Mouse (Mus musculus) brown adipose tissue, adult 24 weeks (tissue): ENCODE measurements around the gene Ppp2r5a. TPM values are rescaled to one million over a fixed set of nuclear protein-coding genes. Genes with fewer than 3 reads are reported as not detected.

Source experiments
- H3K27ac ChIP-seq: fragments of 200-500 bp; replicated peaks from 2 replicates; pipeline ENCODE4 v1.5.1; 2012; ENCODE audit warnings: low read depth, mild to moderate bottlenecking, low read length
- H3K4me1 ChIP-seq: fragments of 200-500 bp; 2 replicates; pipeline ENCODE4 v1.6.1; 2012; ENCODE audit warnings: low read length, mixed read lengths; ENCODE audit not compliant: control insufficient read depth, insufficient read depth, insufficient read length
- H3K4me3 ChIP-seq: fragments of 200-500 bp; 2 replicates; pipeline ENCODE4 v1.5.1; 2012; ENCODE audit warnings: low read depth, mild to moderate bottlenecking, low read length, moderate library complexity; ENCODE audit not compliant: insufficient read depth
- polyA plus RNA-seq: library from polyadenylated mRNA; stranded (reverse); fragments of >200 nt; gene quantifications from 2 replicates; pipeline ENCODE4 v1.2.4, GENCODE M21; 2012; ENCODE audit not compliant: missing spikeins, insufficient read depth, insufficient read length

The Ppp2r5a gene
- polyA plus RNA-seq, 1 experiment: 923 TPM

DNA sequence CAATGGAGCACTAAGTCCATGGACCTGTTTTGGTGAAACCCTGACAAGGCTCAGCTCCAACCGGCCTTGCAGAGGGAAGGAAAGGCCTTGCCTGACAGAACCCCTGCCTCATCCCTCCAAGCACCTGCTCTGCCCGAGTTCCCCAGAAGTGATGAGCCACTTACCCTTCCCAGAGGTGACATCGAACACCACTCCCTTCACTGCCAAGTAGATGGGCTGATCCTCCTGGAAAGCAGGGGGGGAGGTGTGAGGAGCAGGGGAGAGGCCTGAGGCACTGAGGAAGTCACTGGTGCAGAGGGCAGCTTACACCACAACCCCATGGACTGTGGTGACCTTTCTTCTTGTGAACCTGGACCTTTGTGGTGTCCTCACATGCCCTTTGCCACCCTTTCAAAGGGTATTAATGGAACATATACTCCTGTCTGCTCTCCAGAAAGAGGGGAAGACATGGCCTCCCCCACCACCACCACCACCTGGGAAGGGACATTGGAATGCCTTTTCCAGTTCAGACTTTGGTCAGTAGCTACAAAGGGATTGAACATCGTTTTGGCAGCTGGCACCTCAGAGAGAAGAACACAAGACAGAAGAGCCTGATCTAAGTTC is 91.7 kb downstream of the Ppp2r5a start:
- Histone ChIP-seq H3K4me3 (no peak overlapping the region), H3K27ac (peak overlapping the region; percentile 32; the same call in 1 of the 2 replicates), H3K4me1 (peaks cover 6% of the 10 kb centered on the region; the same call in 1 of the 2 replicates)

DNA sequence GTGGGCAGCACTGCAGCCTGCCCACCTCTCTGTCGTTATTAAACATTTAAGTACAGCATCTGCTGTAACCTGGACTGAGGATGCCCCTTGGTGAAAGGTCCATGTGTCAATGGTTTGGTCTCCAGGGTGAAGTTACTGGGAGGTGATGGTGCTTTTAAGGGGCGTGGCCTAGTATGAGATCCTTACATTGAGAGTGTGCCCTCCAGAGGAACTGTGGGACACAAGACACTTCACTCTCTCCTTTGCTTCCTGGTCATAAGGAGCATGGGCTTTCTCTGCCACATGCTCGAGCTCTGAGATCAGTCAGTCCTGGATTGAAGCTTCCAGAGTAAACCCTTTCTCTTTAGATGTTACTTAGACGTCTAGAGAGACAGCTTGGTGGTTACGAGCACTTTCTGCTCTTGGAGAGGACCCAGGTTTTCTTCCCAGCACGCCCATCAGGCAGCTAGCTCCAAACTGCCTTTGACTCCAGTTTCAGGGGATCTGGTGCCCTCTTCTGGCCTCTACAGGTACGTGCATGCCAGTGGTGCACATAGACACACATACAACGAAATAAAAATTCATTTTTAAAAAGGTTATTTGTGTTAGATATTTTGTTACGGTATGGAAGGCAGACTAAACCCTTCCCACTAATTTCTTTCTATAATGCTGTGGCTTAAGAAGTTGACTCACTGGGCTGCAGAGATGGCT is 95.2 kb downstream of the Ppp2r5a start:
- no peak overlapping the region for H3K27ac ChIP-seq
- no peak overlapping the region for H3K4me3 ChIP-seq
- H3K4me1 ChIP-seq: peaks cover 4% of the 10 kb centered on the region

DNA sequence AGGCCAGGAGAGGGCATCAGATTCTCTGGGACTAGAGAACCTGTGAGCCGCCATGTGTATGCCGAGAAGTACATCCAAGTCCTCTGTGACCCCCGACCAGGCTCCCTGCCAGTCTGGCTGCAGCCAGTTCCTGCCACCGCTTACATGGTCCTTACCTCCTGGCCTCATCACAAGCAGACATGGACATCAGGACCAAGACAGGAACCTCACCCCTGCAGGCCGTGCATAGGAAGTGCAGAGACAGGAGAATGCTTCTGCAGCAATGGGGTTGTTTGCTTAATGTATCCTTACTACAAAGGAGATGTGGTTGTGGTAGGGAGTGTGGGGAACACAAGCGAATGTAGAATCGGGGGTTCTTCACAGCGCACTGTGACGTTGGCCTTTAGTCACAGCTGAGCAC is 96.8 kb downstream of the Ppp2r5a start:
- Histone ChIP-seq H3K4me1 (peaks cover 4% of the 10 kb centered on the region), H3K4me3 (no peak overlapping the region)

DNA sequence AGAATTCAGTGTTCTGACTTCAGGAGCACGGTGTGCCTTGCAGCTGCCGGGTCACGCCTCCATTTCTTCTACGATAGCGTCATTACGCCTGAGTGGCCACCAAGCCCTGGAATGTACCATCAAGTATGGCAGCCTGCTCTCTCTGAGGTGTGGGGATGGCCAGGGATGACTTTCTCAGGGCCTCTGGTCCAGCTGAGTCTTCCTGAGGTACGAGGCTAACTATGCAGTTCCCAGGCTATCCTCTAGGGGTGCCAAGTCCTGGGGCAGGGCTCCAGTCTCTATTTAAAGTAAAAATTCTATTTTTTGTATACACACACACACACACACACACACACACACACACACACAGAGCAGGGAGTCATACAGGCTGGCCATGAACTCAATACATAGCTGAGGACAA is 97.5 kb downstream of the Ppp2r5a start:
- Histone ChIP-seq H3K27ac (no peak overlapping the region), H3K4me1 (peaks cover 4% of the 10 kb centered on the region), H3K4me3 (no peak overlapping the region)

More for the DNA sequence above, 96.8 kb downstream of the Ppp2r5a start:
- H3K27ac ChIP-seq: no peak overlapping the region

DNA sequence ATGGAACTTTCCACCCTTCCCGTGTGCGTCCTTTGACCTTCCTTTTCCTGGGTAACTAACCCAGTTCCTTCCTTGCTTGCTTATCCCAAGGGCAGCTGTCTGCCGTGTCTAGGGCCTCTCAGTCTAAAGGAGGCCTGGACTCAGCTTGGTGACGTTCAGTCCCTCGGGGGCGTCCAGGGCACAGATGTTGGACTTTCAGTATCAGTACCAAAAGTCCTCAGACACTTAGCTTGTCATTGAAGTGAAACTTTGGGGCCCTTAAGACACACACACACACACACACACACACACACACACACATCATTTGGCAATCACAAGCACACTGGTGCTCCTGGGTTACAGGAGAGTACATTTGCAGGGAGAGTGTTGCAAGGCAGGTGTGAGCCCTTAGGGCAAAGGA is 98.9 kb downstream of the Ppp2r5a start:
- Histone ChIP-seq H3K4me3 (no peak overlapping the region), H3K27ac (0 out of 2 replicates have a peak overlapping the region, but pooled peaks have one; percentile 3), H3K4me1 (peaks cover 4% of the 10 kb centered on the region)

DNA sequence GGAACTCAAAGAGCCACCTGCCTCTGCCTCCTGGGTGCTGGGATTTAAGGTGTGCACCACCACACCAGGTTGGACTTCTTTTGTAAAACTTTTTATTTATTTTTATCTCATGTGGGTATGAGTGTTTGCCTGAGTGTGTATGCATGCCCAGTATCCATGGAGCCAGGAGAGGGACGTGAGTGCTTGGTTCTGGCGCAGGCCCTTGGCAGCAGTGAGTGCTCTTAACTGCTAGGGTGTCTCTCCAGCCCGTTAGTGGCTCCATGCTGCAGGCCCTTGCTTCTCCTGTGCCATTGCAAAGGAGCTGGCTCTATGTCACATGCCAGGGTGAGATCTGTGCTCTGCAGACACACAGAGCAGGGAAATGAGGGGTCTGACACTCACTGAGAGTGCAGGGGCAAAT is 99.3 kb downstream of the Ppp2r5a start:
- no peak overlapping the region for H3K4me3 ChIP-seq
- H3K27ac ChIP-seq: 0 out of 2 replicates have a peak overlapping the region, but pooled peaks have one; percentile 3
- peaks cover 4% of the 10 kb centered on the region for H3K4me1 ChIP-seq

Other genes starting within 250 kb of the Ppp2r5a start
- gene Fam71a, start 238.5 kb downstream of the Ppp2r5a start, polyA plus RNA-seq: not detected in 2 replicates
- gene Atf3, start 185.2 kb downstream of the Ppp2r5a start, polyA plus RNA-seq: 8.8 and 22.2 TPM in 2 replicates
- gene Nenf, start 85.1 kb downstream of the Ppp2r5a start, polyA plus RNA-seq: 88.0 and 96.2 TPM in 2 replicates
- 1.8 and 2.3 TPM in 2 replicates for gene Tmem206, start 77.4 kb downstream of the Ppp2r5a start, polyA plus RNA-seq
- 1.1 and 1.8 TPM in 2 replicates for gene Dtl, start 172.3 kb upstream of the Ppp2r5a start, polyA plus RNA-seq
- gene Ints7, start 172.4 kb upstream of the Ppp2r5a start, polyA plus RNA-seq: 8.7 and 9.3 TPM in 2 replicates